Mouse (Mus musculus) C2C12 (cell line): ENCODE results near the gene C1galt1c1. TPM values are rescaled to one million over a fixed set of nuclear protein-coding genes. Genes with fewer than 3 reads are reported as not detected.

Experiments used
- H3K27me3 ChIP-seq: one replicate; pipeline ENCODE4 v1.6.1; 2011; ENCODE audit not compliant: control insufficient read depth, insufficient read depth, insufficient read length
- H3K36me3 ChIP-seq: one replicate; pipeline ENCODE4 v1.6.1; 2011; ENCODE audit not compliant: control insufficient read depth, insufficient read depth
- H3K4me3 ChIP-seq: one replicate; pipeline ENCODE4 v1.5.1; 2011; ENCODE audit warnings: mild to moderate bottlenecking, control low read depth; ENCODE audit not compliant: poor library complexity, insufficient read depth, severe bottlenecking
- H3K79me2 ChIP-seq: one replicate; pipeline ENCODE4 v1.6.1; 2011; ENCODE audit not compliant: control insufficient read depth, insufficient read depth
- H3K79me3 ChIP-seq: one replicate; pipeline ENCODE4 v1.6.1; 2011; ENCODE audit warnings: low read depth, control low read depth
- H3ac ChIP-seq: one replicate; pipeline ENCODE3; 2011; ENCODE audit warnings: low read depth; ENCODE audit not compliant: control insufficient read depth, insufficient read length
- CEBPB ChIP-seq: IDR thresholded peaks from one replicate; pipeline ENCODE4 v1.6.1; 2011; ENCODE audit warnings: low read depth, mild to moderate bottlenecking, control low read depth, moderate library complexity
- CTCF ChIP-seq: IDR thresholded peaks from one replicate; pipeline ENCODE4 v1.5.1; 2011; ENCODE audit not compliant: control insufficient read depth, insufficient read depth, insufficient read length
- FOSL1 ChIP-seq: IDR thresholded peaks from one replicate; pipeline ENCODE4 v1.8.0; 2011; ENCODE audit warnings: mild to moderate bottlenecking, low read length; ENCODE audit not compliant: poor library complexity, insufficient read depth, severe bottlenecking
- MAX ChIP-seq: IDR thresholded peaks from one replicate; pipeline ENCODE4 v1.6.1; 2011; ENCODE audit warnings: mild to moderate bottlenecking, control low read depth
- MYOD1 ChIP-seq: IDR thresholded peaks from one replicate; pipeline ENCODE4 v1.6.1; 2011; ENCODE audit warnings: low read depth; ENCODE audit not compliant: control insufficient read depth, insufficient read length
- MYOG ChIP-seq: IDR thresholded peaks from one replicate; pipeline ENCODE4 v1.6.1; 2011; ENCODE audit not compliant: control insufficient read depth, insufficient read length; ENCODE audit errors: extremely low read depth
- USF1 ChIP-seq: IDR thresholded peaks from one replicate; pipeline ENCODE4 v1.6.1; 2011; ENCODE audit warnings: low read depth, mild to moderate bottlenecking, control low read depth, moderate library complexity
- polyA plus RNA-seq: library from polyadenylated mRNA; unstranded; fragments of >200 nt; fragmentation: generic; extraction: Trizol; gene quantifications from one replicate; pipeline ENCODE4 v1.2.1, GENCODE M21; 2012; ENCODE audit warnings: missing spikeins

Gene C1galt1c1
- polyA plus RNA-seq, 1 experiment, result 8.4 TPM

DNA sequence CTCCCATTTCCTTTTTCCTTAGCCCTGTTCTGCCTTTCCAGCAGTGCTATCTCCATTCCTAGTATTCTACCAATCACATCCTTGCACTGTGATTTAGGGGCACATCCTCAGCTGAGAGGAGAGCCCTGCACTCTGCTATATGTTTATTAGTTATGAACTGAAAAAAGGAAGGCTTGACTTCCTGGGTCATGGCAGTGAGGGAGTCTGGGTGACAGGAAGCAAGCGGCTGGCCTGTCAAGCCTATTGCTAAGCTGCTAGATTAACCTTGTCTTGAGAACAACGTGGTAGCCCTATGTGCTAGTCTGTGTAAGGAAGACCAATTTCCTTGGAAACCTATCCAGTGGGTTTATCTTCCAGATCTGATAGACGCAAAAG, 33.9 kb downstream of the C1galt1c1 start:
- no peaks in the 10 kb centered on the region for H3K36me3 ChIP-seq
- no peak for TF ChIP-seq MAX
- no peak for TF ChIP-seq CEBPB
- TF ChIP-seq FOSL1, result no peak
- TF ChIP-seq MYOG, result no peak
- H3K4me3 ChIP-seq, result peak overlapping the region; percentile 35
- no peaks in the 10 kb centered on the region for H3K27me3 ChIP-seq
- peaks cover 21% of the 10 kb centered on the region for H3K79me2 ChIP-seq
- peak overlapping the region; percentile 25 for H3ac ChIP-seq
- H3K79me3 ChIP-seq, result peaks cover 6% of the 10 kb centered on the region

DNA sequence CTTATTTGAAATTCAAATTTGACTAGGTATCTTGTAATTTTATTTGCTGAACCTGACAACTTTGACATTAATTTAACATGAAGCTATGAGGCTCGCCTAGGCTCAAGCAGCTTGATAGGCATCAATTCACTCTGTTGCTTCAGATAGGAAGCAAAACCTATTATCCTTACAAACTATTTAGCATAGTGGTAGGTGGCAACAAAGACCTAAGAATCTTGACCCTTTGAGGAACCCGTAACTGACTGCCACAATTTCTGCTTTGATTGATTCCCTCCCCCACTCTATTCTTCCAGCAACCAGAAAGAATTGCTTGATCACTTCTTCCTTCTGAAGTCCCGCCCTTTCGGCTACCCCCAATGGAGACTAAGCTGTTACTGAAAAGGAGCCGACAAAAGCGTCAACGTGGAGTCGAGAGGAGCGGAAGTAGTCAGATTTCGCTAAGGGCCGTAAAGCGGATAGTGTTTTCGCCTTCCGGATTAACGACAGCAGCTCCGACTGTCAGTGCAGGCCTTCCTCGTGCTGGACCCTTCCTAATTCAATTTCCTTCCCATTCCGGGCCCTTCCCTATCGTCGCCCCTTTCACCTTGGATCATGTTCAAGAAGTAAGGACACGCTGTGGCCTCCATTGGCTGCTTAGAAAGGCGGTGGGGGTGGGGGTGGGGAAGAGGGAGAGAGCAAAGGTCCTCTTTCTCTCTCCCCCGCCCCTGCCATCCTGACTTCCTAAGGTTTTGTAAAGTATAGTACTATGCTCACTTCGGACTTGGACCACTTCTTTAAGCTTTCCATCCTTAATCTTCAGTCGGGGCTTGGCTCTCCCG, 34.5 kb downstream of the C1galt1c1 start, which contains the start of gene Mcts1:
Gene Mcts1, plus strand, starts transcription at position 402 of the 818 bp plus-strand sequence.
- peak within 1 kb of the TSS; percentile 25 for H3ac ChIP-seq
- peaks cover 21% of the 10 kb centered on the region for H3K79me2 ChIP-seq
- H3K27me3 ChIP-seq, result no peaks in the 10 kb centered on the region
- H3K79me3 ChIP-seq, result peaks cover 6% of the 10 kb centered on the region
- TF ChIP-seq MAX (peak; percentile 50), MYOG (no peak)
- H3K36me3 ChIP-seq, result no peaks in the 10 kb centered on the region
- H3K4me3 ChIP-seq, result peak within 1 kb of the TSS; percentile 35

DNA sequence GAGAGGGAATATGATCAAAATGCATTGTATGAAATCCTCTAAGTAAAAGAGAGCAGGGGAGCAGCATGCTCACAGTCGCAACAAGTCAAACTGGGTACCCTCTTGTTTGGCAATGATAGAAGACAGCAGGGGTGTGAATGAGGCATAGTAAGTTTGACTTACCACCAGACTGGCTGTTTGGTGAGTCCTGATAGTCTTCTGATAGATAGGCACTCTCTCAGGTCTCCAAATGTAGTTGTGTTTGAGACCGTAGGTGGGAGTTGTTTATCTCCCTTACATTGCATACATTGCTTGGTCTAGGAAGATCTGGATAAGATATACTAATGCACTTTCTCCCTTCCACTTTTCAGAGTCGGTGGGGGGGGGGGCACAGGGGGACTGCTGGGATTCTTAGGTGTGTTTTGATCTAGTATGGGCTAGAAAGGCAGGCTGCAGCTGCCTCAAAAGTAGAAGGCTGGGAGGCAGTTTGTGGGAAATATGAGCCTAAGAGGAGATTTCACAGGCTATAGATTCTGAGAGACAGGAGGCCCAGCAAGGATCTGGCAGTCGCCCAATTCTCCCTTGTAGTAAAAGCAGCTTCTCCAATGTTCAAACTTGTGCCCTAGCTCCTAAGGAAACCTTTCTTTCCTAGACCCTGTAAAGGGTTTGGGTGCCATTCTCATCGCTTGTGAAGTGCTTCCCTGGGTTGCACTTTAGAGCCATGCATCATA, 41.6 kb downstream of the C1galt1c1 start:
- no peaks in the 10 kb centered on the region for H3K79me2 ChIP-seq
- H3ac ChIP-seq, result no peak overlapping the region
- no peaks in the 10 kb centered on the region for H3K27me3 ChIP-seq
- H3K36me3 ChIP-seq, result no peaks in the 10 kb centered on the region
- TF ChIP-seq USF1, result no peak
- TF ChIP-seq CEBPB, result no peak
- no peak for TF ChIP-seq CTCF
- no peak for TF ChIP-seq FOSL1
- no peaks in the 10 kb centered on the region for H3K79me3 ChIP-seq
- H3K4me3 ChIP-seq, result no peak overlapping the region

DNA sequence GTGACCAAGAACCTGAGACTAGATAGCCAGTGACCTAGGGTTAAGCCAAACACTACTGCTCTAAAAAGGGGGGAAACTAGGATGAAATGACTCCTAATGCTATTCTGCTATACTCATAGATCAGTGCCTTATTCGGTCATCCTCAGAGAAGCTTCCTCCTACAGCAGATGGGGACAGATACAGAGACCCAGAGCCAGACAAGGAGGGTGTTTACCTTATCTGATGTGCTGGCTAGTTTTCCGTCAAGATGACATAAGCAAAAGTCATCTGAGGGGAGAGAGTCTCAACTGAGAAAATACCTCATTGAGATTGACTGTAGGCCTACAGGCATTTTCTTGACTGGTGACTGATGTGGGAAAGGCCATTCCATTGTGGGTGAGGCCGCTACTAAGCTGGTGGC, 43.1 kb downstream of the C1galt1c1 start:
- TF ChIP-seq MAX (no peak), CTCF (no peak), MYOG (no peak), FOSL1 (no peak), CEBPB (no peak), MYOD1 (no peak), USF1 (no peak)
- Histone ChIP-seq H3K79me2 (no peaks in the 10 kb centered on the region), H3K36me3 (no peaks in the 10 kb centered on the region), H3ac (no peak overlapping the region), H3K27me3 (no peaks in the 10 kb centered on the region), H3K79me3 (no peaks in the 10 kb centered on the region), H3K4me3 (no peak overlapping the region)

DNA sequence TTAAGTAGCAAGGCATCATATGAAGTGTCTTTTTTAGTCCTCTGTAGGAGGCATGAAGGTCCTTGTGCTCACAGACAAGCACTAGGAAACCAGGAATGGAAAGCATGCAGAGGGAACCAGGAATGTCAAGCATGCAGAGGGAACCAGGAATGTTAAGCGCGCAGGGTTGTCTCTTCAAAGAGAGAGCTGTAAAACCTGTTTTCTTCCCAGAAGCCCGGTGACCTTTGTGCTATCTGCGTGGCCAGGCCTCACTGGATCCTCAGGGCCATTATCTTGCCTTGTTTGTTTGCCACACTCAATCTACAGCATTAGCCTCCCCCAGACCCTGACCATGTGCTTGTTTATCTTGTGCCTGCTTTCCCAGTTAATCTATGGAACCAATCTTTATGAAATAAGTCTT, 45.1 kb downstream of the C1galt1c1 start:
- Histone ChIP-seq H3K36me3 (no peaks in the 10 kb centered on the region), H3ac (no peak overlapping the region), H3K79me2 (no peaks in the 10 kb centered on the region), H3K27me3 (no peaks in the 10 kb centered on the region), H3K4me3 (no peak overlapping the region), H3K79me3 (no peaks in the 10 kb centered on the region)
- TF ChIP-seq CTCF (no peak), MYOD1 (no peak), CEBPB (no peak), MAX (no peak), MYOG (no peak), FOSL1 (no peak), USF1 (no peak)

DNA sequence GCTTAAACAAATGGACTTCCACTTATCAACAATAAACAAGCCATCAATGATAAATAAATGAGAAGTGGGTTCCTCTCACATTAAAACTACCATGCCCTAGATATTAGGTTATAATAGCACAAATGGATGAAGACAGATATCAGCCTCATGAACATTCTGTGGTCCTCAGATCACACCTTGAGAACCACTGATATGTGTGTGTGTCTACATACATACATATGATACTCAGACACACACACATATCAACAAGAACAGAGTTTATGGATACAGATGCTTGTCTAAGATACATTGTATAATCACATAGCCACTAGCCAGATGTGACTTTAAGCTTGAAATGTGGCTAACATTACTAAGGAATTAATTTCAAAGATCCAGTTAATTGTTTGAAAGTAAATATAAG, 51.6 kb downstream of the C1galt1c1 start:
- no peaks in the 10 kb centered on the region for H3K36me3 ChIP-seq
- H3K27me3 ChIP-seq, result no peaks in the 10 kb centered on the region
- no peaks in the 10 kb centered on the region for H3K79me3 ChIP-seq
- no peaks in the 10 kb centered on the region for H3K79me2 ChIP-seq
- H3ac ChIP-seq, result no peak overlapping the region
- H3K4me3 ChIP-seq, result no peak overlapping the region
- TF ChIP-seq MYOD1 (no peak), MYOG (no peak), FOSL1 (no peak), CTCF (no peak), MAX (no peak), CEBPB (no peak), USF1 (no peak)
